Mouse (Mus musculus): Measurements from ENCODE around the gene Tspan11. TPM values are rescaled to one million over a fixed set of nuclear protein-coding genes. Genes with fewer than 3 reads are reported as not detected.

The Tspan11 gene
- total and polyA plus RNA-seq, 3 experiments, result not detected

DNA sequence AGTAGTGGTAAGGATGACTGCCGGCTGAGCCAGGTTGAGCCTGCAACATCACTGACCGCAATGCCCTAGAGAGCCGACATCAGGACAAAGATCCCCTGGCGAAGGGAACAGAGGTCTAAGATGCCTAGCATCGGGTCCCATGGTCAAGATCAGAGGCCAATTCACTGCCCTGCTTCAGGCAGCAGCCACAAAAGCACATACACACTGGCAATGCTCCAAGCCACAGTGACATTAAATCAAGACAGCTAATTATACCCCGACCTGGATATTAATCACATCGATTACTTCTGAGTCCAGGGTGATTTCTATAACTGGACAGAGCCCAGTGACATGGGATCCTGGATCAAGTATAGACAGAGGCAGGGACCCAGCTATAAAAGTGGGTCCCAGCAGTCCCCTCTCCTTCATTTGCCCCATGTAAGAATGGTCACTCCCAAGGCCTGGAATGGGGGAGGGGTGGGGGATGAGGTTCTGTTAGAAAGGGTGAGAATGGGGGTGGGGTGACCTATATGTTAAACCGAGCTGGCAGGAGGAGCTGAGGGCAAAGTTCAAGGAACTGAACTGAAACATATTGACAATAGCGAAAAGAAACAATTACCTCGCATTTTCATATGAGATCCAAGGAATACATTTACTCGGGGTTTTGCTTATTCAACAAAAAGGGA lies 93.1 kb downstream of the Tspan11 start:
- Histone ChIP-seq H3K4me1 (ENCODE audit: control insufficient read depth in 1 of 2, insufficient read depth in 2 of 2) (no peaks in the 10 kb centered on the region), H3K27ac (ENCODE audit: insufficient read depth, low read depth) (no peak overlapping the region), H3K4me2 (ENCODE audit: insufficient read depth, low read depth, poor library complexity, severe bottlenecking) (no peak overlapping the region), H3K36me3 (replicated peaks in 1 of 2; ENCODE audit: control insufficient read depth in 1 of 2, insufficient read depth in 1 of 2, low read length in 1 of 2) (no peaks in the 10 kb centered on the region), H3K9ac (ENCODE audit: insufficient read depth, low read depth) (no peak overlapping the region), H3K27me3 (replicated peaks) (peaks cover 97% of the 10 kb centered on the region), H3K79me2 (replicated peaks; ENCODE audit: control insufficient read depth, extremely low read depth, insufficient read depth, poor library complexity, severe bottlenecking) (no peaks in the 10 kb centered on the region), H3K9me3 (replicated peaks; ENCODE audit: low read length) (no peaks in the 10 kb centered on the region), H3K4me3 (replicated peaks in 1 of 3; ENCODE audit: low read depth in 2 of 3, low read length in 2 of 3, poor library complexity in 1 of 3) (no peak overlapping the region)
- in situ Hi-C loops (cut with MboI; ENCODE audit: low pct_ligation_motif_present, low pct_unique_long_range_greater_than_20kb, low sequenced_read_pairs) (no loop called here), dilution Hi-C loops (cut with MboI; ENCODE audit: extremely low pct_ligation_motif_present, extremely low pct_unique_long_range_greater_than_20kb, low sequenced_read_pairs) (no loop called here)
- DNase-seq (ENCODE audit: extremely low read depth), result no peak
- TF ChIP-seq MYC (IDR thresholded peaks at IDR 0.05; ENCODE audit: low read depth, low read length) (no peak), MXI1 (IDR thresholded peaks at IDR 0.05; ENCODE audit: low read depth, low read length) (no peak), JUND (conservative IDR thresholded peaks at IDR 0.05; ENCODE audit: low read depth, low read length) (no peak), POLR2AphosphoS2 (IDR thresholded peaks at IDR 0.05; ENCODE audit: low read depth, low read length) (no peak), TCF12 (IDR thresholded peaks at IDR 0.05; ENCODE audit: low read depth, low read length) (no peak), ZC3H11A (IDR thresholded peaks at IDR 0.05; ENCODE audit: low read depth, low read length) (no peak), USF1 (IDR thresholded peaks at IDR 0.05; ENCODE audit: low read depth, low read length) (no peak), IRF4 (IDR thresholded peaks at IDR 0.05; ENCODE audit: low read depth, low read length) (no peak), RAD21 (IDR thresholded peaks at IDR 0.05; ENCODE audit: low read depth, low read length) (no peak), SMC3 (IDR thresholded peaks at IDR 0.05; ENCODE audit: low read depth, low read length) (no peak), KAT2A (IDR thresholded peaks at IDR 0.05; ENCODE audit: insufficient replicate concordance, low read length) (no peak), EP300 (IDR thresholded peaks at IDR 0.05; ENCODE audit: low read length) (no peak), CTCF (conservative IDR thresholded peaks at IDR 0.05 in 1 of 2, IDR thresholded peaks at IDR 0.05 in 1 of 2; ENCODE audit: low read depth in 2 of 2, low read length in 2 of 2) (no peak), ELF1 (IDR thresholded peaks at IDR 0.05; ENCODE audit: low read depth, low read length) (no peak)

DNA sequence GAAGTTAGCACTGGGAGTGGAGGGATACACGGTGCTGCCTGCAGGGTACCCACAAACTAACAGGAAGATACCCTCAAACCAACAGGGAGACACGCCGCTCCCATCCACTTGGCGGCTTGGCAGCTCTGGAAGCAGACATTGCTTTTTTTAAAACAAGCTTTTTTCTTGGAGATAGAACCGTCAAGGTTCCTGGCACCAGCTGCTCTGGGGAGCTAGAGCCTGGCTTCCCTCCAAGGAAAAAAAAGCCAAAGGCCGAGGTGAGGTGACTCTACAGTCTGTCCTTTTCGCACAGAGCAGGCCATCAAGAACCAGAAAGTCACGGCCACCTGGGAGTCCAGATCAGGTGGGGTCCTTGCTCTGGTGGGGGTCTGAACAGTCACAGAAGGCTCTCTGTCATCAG lies 93.8 kb downstream of the Tspan11 start:
- no peaks in the 10 kb centered on the region for H3K9me3 ChIP-seq (replicated peaks; ENCODE audit: low read length)
- H3K4me1 ChIP-seq (ENCODE audit: control insufficient read depth in 1 of 2, insufficient read depth in 2 of 2), result no peaks in the 10 kb centered on the region
- dilution Hi-C loops (cut with MboI; ENCODE audit: extremely low pct_ligation_motif_present, extremely low pct_unique_long_range_greater_than_20kb, low sequenced_read_pairs), result no loop called here
- H3K4me3 ChIP-seq (replicated peaks in 1 of 3; ENCODE audit: low read depth in 2 of 3, low read length in 2 of 3, poor library complexity in 1 of 3), result no peak overlapping the region
- in situ Hi-C loops (cut with MboI; ENCODE audit: low pct_ligation_motif_present, low pct_unique_long_range_greater_than_20kb, low sequenced_read_pairs), result no loop called here
- no peak for DNase-seq (ENCODE audit: extremely low read depth)
- H3K27ac ChIP-seq (ENCODE audit: insufficient read depth, low read depth), result no peak overlapping the region
- H3K36me3 ChIP-seq (replicated peaks in 1 of 2; ENCODE audit: control insufficient read depth in 1 of 2, insufficient read depth in 1 of 2, low read length in 1 of 2), result no peaks in the 10 kb centered on the region
- H3K27me3 ChIP-seq (replicated peaks), result peaks cover 98% of the 10 kb centered on the region
- no peaks in the 10 kb centered on the region for H3K79me2 ChIP-seq (replicated peaks; ENCODE audit: control insufficient read depth, extremely low read depth, insufficient read depth, poor library complexity, severe bottlenecking)
- no peak for TF ChIP-seq USF2 (conservative IDR thresholded peaks at IDR 0.05; ENCODE audit: low read depth, low read length)
- no peak for TF ChIP-seq TCF12 (IDR thresholded peaks at IDR 0.05; ENCODE audit: low read depth, low read length)
- no peak for TF ChIP-seq ZNF384 (IDR thresholded peaks at IDR 0.05; ENCODE audit: low read depth, low read length)
- TF ChIP-seq MYC (IDR thresholded peaks at IDR 0.05; ENCODE audit: low read depth, low read length), result no peak
- no peak for TF ChIP-seq NELFE (IDR thresholded peaks at IDR 0.05; ENCODE audit: low read depth, low read length)
- no peak for TF ChIP-seq JUND (conservative IDR thresholded peaks at IDR 0.05; ENCODE audit: low read depth, low read length)
- TF ChIP-seq UBTF (IDR thresholded peaks at IDR 0.05; ENCODE audit: low read depth, low read length), result no peak
- TF ChIP-seq HCFC1 (IDR thresholded peaks at IDR 0.05; ENCODE audit: low read depth, low read length), result no peak
- no peak for TF ChIP-seq POLR2AphosphoS2 (IDR thresholded peaks at IDR 0.05; ENCODE audit: low read depth, low read length)
- TF ChIP-seq BHLHE40 (IDR thresholded peaks at IDR 0.05; ENCODE audit: low read depth, low read length), result no peak
- no peak for TF ChIP-seq ZC3H11A (IDR thresholded peaks at IDR 0.05; ENCODE audit: low read depth, low read length)
- no peak for TF ChIP-seq NRF1 (IDR thresholded peaks at IDR 0.05; ENCODE audit: low read depth, low read length)
- no peak for TF ChIP-seq ELF1 (IDR thresholded peaks at IDR 0.05; ENCODE audit: low read depth, low read length)
- TF ChIP-seq USF1 (IDR thresholded peaks at IDR 0.05; ENCODE audit: low read depth, low read length), result no peak
- no peak overlapping the region for H3K9ac ChIP-seq (ENCODE audit: insufficient read depth, low read depth)
- no peak overlapping the region for H3K4me2 ChIP-seq (ENCODE audit: insufficient read depth, low read depth, poor library complexity, severe bottlenecking)

All from CH12.LX (cell line).